Mouse (Mus musculus) midbrain, embryonic 10.5 days (tissue): ENCODE measurements at regions not wholly inside any gene's neighbourhood (a gene's known extent, or its start where the extent isn't known, plus 50 kb on each side); places are given as distances from the start of the nearest gene placed in this dataset.

ENCODE experiments used
- DNase-seq: peaks from one replicate; pipeline ENCODE4 v3.0.0-alpha.2; 2017; ENCODE audit warnings: low spot score
- H3K27ac ChIP-seq: fragments of 300-500 bp; sonication (generic); replicated peaks from 2 replicates; pipeline ENCODE4 v1.5.1; 2016; ENCODE audit warnings: mild to moderate bottlenecking
- H3K27me3 ChIP-seq: fragments of 300-500 bp; sonication (generic); 2 replicates; pipeline ENCODE4 v1.6.1; 2016; ENCODE audit warnings: low read depth, mild to moderate bottlenecking; ENCODE audit not compliant: poor library complexity, severe bottlenecking
- H3K36me3 ChIP-seq: fragments of 300-500 bp; sonication (generic); 2 replicates; pipeline ENCODE4 v1.6.1; 2016; ENCODE audit warnings: mild to moderate bottlenecking, moderate library complexity
- H3K4me1 ChIP-seq: fragments of 300-500 bp; sonication (generic); 2 replicates; pipeline ENCODE4 v1.6.1; 2016
- H3K4me3 ChIP-seq: fragments of 300-500 bp; sonication (generic); 2 replicates; pipeline ENCODE4 v1.5.1; 2016; ENCODE audit warnings: mild to moderate bottlenecking, moderate library complexity
- H3K9me3 ChIP-seq: fragments of 300-500 bp; sonication (generic); replicated peaks from 2 replicates; pipeline ENCODE4 v1.6.1; 2016; ENCODE audit warnings: mild to moderate bottlenecking
- WGBS: fragments of 180-500 bp; shearing (Covaris S2); methylation state at CpG from one replicate; pipeline ENCODE4 v1.1.7; 2016; 5-methylcytosine and 5-hydroxymethylcytosine counted together

DNA sequence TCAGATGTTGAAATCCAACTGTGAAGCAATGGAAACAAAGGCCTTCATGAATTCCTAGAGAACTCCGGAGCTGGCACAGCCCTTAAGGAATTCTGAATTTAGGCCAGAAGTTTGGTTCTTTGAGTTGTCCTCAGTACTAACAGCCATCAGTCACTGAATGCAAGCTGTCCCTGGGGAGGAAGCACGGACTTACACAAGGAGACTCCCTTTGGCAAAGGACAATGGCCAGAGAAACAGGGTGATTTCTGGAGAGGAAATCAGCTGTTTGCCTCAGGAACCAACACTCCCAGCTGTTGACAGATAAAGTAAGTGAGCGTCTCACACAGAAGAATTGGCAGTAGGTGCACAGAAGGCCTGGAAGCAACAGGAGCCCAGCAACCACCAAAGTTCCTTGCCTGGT, 56.8 kb upstream of the Atp2b1 start:
- Histone ChIP-seq H3K27ac (no peak overlapping the region), H3K36me3 (no peaks in the 10 kb centered on the region), H3K9me3 (no peaks in the 10 kb centered on the region), H3K4me3 (no peak overlapping the region), H3K4me1 (no peaks in the 10 kb centered on the region), H3K27me3 (no peaks in the 10 kb centered on the region)
- 56% methylated on average over 3 of the region's 3 CpGs for WGBS
- no peak for DNase-seq

DNA sequence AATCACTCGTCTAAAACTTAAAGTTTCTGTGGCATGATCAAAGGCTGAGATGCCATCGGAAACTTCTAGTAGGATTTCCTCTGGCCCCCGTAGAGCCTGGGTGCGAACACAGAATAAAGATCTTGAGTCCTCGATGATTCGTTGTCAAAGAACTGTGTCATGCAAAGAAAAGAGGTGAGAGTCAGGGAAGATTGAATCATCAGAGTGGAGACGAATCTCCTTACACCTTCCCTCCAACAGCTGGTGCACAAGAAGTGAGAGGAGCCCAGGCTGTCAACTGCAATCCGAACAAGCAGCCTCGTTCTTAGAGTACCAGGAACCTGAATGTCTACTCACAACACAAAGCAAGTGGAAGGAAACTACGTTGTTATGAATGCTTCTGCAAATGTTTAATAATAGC, 52.7 kb upstream of the Atp2b1 start:
- no peaks in the 10 kb centered on the region for H3K9me3 ChIP-seq
- no peak overlapping the region for H3K4me3 ChIP-seq
- no peaks in the 10 kb centered on the region for H3K27me3 ChIP-seq
- WGBS, result 91% methylated on average over 10 of the region's 10 CpGs
- DNase-seq, result no peak
- no peaks in the 10 kb centered on the region for H3K36me3 ChIP-seq
- H3K27ac ChIP-seq, result no peak overlapping the region
- H3K4me1 ChIP-seq, result no peaks in the 10 kb centered on the region

DNA sequence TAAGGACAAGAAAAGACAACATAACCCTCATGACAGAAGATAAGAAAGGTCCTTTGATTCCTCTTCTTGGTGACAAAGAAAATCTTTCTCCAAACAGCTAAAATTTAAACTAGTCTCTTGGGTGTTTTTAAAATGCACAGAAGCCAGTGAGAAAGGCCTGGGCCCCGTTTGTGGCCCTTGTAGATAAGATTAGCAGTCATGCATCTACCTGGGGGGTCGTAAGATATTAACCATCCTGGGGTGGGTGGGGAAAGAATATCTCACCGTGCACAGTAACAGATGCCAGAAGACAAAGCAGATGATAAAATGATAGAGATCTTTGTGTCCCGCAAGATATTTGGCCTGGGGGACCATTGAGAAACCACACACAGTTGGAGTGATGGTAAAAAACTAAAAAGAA, 51.5 kb upstream of the Atp2b1 start:
- no peaks in the 10 kb centered on the region for H3K4me1 ChIP-seq
- DNase-seq, result no peak
- H3K4me3 ChIP-seq, result no peak overlapping the region
- no peaks in the 10 kb centered on the region for H3K36me3 ChIP-seq
- H3K27ac ChIP-seq, result no peak overlapping the region
- H3K9me3 ChIP-seq, result no peaks in the 10 kb centered on the region
- WGBS, result 83% methylated on average over 4 of the region's 4 CpGs
- no peaks in the 10 kb centered on the region for H3K27me3 ChIP-seq

DNA sequence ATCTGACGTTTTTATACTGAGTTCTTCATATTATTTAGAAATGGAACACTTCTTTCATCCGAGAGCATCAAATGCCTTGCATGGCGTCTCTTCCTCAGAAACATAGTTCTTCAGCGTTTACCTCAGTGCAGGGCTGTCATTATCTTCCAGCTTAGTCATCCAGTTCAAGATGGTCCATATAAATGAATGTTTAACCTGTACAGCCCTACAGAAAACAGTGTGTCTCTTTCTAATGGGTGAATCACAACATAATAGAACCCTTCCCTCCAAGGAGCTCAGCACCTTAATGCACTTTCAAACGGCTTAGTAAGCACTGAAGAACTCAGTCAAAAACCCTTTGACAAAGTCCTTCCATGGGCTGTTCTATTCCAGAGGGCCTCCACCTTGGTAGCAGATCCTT, 49.8 kb upstream of the Atp2b1 start:
- Histone ChIP-seq H3K9me3 (no peaks in the 10 kb centered on the region), H3K27me3 (no peaks in the 10 kb centered on the region), H3K4me3 (no peak overlapping the region), H3K36me3 (no peaks in the 10 kb centered on the region), H3K4me1 (no peaks in the 10 kb centered on the region), H3K27ac (no peak overlapping the region)
- 86% methylated on average over 5 of the region's 5 CpGs for WGBS
- no peak for DNase-seq
